Mouse (Mus musculus) lung, adult 2 months (tissue): ENCODE results near the gene Krba1.

ENCODE experiments used
- CTCF ChIP-seq: fragments of 200-500 bp; IDR thresholded peaks from 2 replicates; pipeline ENCODE4 v1.5.1; 2011; ENCODE audit warnings: mild to moderate bottlenecking, low read length, control low read depth; ENCODE audit not compliant: insufficient read depth
- POLR2A ChIP-seq: fragments of 200-500 bp; IDR thresholded peaks from 2 replicates; pipeline ENCODE4 v1.6.1; 2011; ENCODE audit warnings: low read depth, mild to moderate bottlenecking, control low read depth, low read length, borderline replicate concordance; ENCODE audit errors: extremely low read depth

- no peak for TF ChIP-seq CTCF
- TF ChIP-seq POLR2A, result no peak
Observed at GRCm38 (mm10) chr6:48430748-48431147, 35.4 kb downstream of the Krba1 start.
